Mouse (Mus musculus) kidney, embryonic 15.5 days (tissue): ENCODE data around the gene Hist1h3e. TPM values are rescaled to one million over a fixed set of nuclear protein-coding genes. Genes with fewer than 3 reads are reported as not detected.
"Not testable (repeated sequence)": the region's sequence is repeated elsewhere in the genome, so short reads cannot be mapped to it uniquely, and the experiment has no call there.

Experiments
- ATAC-seq: fragments of 200-750 bp; cut with Nextera tagmentation; replicated peaks from 2 replicates; pipeline ENCODE4 v1.8.0; 2017; ENCODE audit warnings: moderate TSS enrichment; ENCODE audit not compliant: low FRiP score
- H3K27ac ChIP-seq: fragments of 300-500 bp; sonication (generic); 2 replicates; pipeline ENCODE4 v1.5.1; 2015; ENCODE audit warnings: mild to moderate bottlenecking, inconsistent platforms
- H3K27me3 ChIP-seq: fragments of 300-500 bp; sonication (generic); 2 replicates; pipeline ENCODE4 v1.6.1; 2015; ENCODE audit warnings: inconsistent platforms
- H3K36me3 ChIP-seq: fragments of 300-500 bp; sonication (generic); 2 replicates; pipeline ENCODE4 v1.6.1; 2015; ENCODE audit warnings: inconsistent platforms
- H3K4me1 ChIP-seq: fragments of 300-500 bp; sonication (generic); 2 replicates; pipeline ENCODE4 v1.6.1; 2015; ENCODE audit warnings: inconsistent platforms
- H3K4me2 ChIP-seq: fragments of 300-500 bp; sonication (generic); 2 replicates; pipeline ENCODE4 v1.6.1; 2015; ENCODE audit warnings: moderate library complexity, mild to moderate bottlenecking, inconsistent platforms
- H3K4me3 ChIP-seq: fragments of 300-500 bp; sonication (generic); replicated peaks from 2 replicates; pipeline ENCODE4 v1.5.1; 2015; ENCODE audit warnings: mild to moderate bottlenecking, inconsistent platforms
- H3K9ac ChIP-seq: fragments of 300-500 bp; sonication (generic); 2 replicates; pipeline ENCODE4 v1.6.1; 2015; ENCODE audit warnings: mild to moderate bottlenecking, inconsistent platforms
- H3K9me3 ChIP-seq: fragments of 300-500 bp; sonication (generic); replicated peaks from 2 replicates; pipeline ENCODE4 v1.6.1; 2016; ENCODE audit warnings: inconsistent platforms
- WGBS: fragments of 180-500 bp; shearing (Covaris S2); methylation state at CpG from one replicate; pipeline ENCODE4 v1.1.7; 2015; ENCODE audit warnings: mixed read lengths; 5-methylcytosine and 5-hydroxymethylcytosine counted together
- polyA plus RNA-seq: library from polyadenylated mRNA; unstranded; fragments of >200 nt; fragmentation: Nextera tagmentation; extraction: Ambion mirVana; gene quantifications from 2 replicates; pipeline ENCODE4 v1.2.1, GENCODE M21; 2015

The Hist1h3e gene
- polyA plus RNA-seq, 1 experiment from 2014 or later, result 6.5 TPM

GRCm38 (mm10) chr13:23572218-23573033 lies 10.3 kb upstream of the Hist1h3e start:
- H3K4me2 ChIP-seq, result peak overlapping the region; percentile 68
- 21% methylated on average over 2 of the region's 2 CpGs for WGBS

GRCm38 (mm10) chr13:23571504-23572217 lies 9.5 kb upstream of the Hist1h3e start:
- peak overlapping the region; percentile 98 for H3K27ac ChIP-seq

More at GRCm38 (mm10) chr13:23572218-23573033, 10.3 kb upstream of the Hist1h3e start:
- peak overlapping the region; percentile 98 for H3K27ac ChIP-seq
- no peaks in the 10 kb centered on the region for H3K27me3 ChIP-seq
- no peaks in the 10 kb centered on the region for H3K9me3 ChIP-seq
- H3K36me3 ChIP-seq, result no peaks in the 10 kb centered on the region
- peak overlapping the region; percentile 63 for H3K9ac ChIP-seq
- H3K4me3 ChIP-seq, result peak overlapping the region; percentile 53
- H3K4me1 ChIP-seq, result peaks cover 26% of the 10 kb centered on the region
- no peak for ATAC-seq

GRCm38 (mm10) chr13:23571022-23571503 lies 8.9 kb upstream of the Hist1h3e start, which contains the start of the genes Hist1h2ae and Hist1h2bg:
Hist1h2ae (minus strand) TSS chr13:23571220.
Hist1h2bg (plus strand) TSS chr13:23571396.
- Histone ChIP-seq H3K9ac (peak within 1 kb of the TSS; percentile 63), H3K4me1 (peaks cover 14% of the 10 kb centered on the region; the same call in 1 of the 2 replicates), H3K9me3 (no peaks in the 10 kb centered on the region), H3K27me3 (no peaks in the 10 kb centered on the region), H3K36me3 (no peaks in the 10 kb centered on the region), H3K4me3 (peak within 1 kb of the TSS; percentile 53), H3K27ac (peak within 1 kb of the TSS; percentile 98), H3K4me2 (peak within 1 kb of the TSS; percentile 68)
- peak; percentile 91 for ATAC-seq
- WGBS, result 0% methylated on average over 18 of the region's 18 CpGs

More at GRCm38 (mm10) chr13:23571504-23572217, 9.5 kb upstream of the Hist1h3e start:
- under 1% methylated on average over 15 of the region's 34 CpGs for WGBS
- not testable (repeated sequence) for H3K27me3 ChIP-seq, ATAC-seq, H3K36me3 ChIP-seq, H3K9me3 ChIP-seq
- Histone ChIP-seq H3K4me3 (peak overlapping the region; percentile 53), H3K4me2 (peak overlapping the region; percentile 68), H3K4me1 (peaks cover 18% of the 10 kb centered on the region; the same call in 1 of the 2 replicates), H3K9ac (peak overlapping the region; percentile 63)

GRCm38 (mm10) chr13:23570261-23571021 lies 8.3 kb upstream of the Hist1h3e start:
- peak overlapping the region; percentile 98 for H3K27ac ChIP-seq
- not testable (repeated sequence) for H3K27me3 ChIP-seq, H3K9me3 ChIP-seq, ATAC-seq, H3K36me3 ChIP-seq
- H3K4me1 ChIP-seq, result peaks cover 14% of the 10 kb centered on the region; the same call in 1 of the 2 replicates
- peak overlapping the region; percentile 68 for H3K4me2 ChIP-seq
- peak overlapping the region; percentile 53 for H3K4me3 ChIP-seq
- WGBS, result under 1% methylated on average over 26 of the region's 41 CpGs
- H3K9ac ChIP-seq, result peak overlapping the region; percentile 43

GRCm38 (mm10) chr13:23564482-23564881 lies 2.3 kb upstream of the Hist1h3e start:
- H3K27me3 ChIP-seq, result no peaks in the 10 kb centered on the region
- no peak for ATAC-seq
- H3K9me3 ChIP-seq, result no peaks in the 10 kb centered on the region
- no peak overlapping the region for H3K4me3 ChIP-seq
- H3K36me3 ChIP-seq, result no peaks in the 10 kb centered on the region
- no peak overlapping the region for H3K4me2 ChIP-seq
- peak overlapping the region; percentile 99 for H3K27ac ChIP-seq
- 88% methylated on average over 2 of the region's 2 CpGs for WGBS
- 0 out of 2 replicates have a peak, but pooled peaks cover 4% of the 10 kb centered on the region for H3K4me1 ChIP-seq
- H3K9ac ChIP-seq, result no peak overlapping the region

GRCm38 (mm10) chr13:23562699-23563462 lies 712 bp upstream of the Hist1h3e start:
- Histone ChIP-seq H3K36me3 (no peaks in the 10 kb centered on the region), H3K4me2 (peak overlapping the region; percentile 69), H3K9ac (peak overlapping the region; percentile 48), H3K27me3 (no peaks in the 10 kb centered on the region), H3K9me3 (no peaks in the 10 kb centered on the region), H3K4me1 (0 out of 2 replicates have a peak, but pooled peaks cover 3% of the 10 kb centered on the region), H3K4me3 (peak overlapping the region; percentile 48), H3K27ac (peak overlapping the region; percentile 99)
- peak; percentile 62 for ATAC-seq
- WGBS, result 3% methylated on average over 18 of the region's 18 CpGs

GRCm38 (mm10) chr13:23561531-23561882 lies 662 bp downstream of the Hist1h3e start:
- Histone ChIP-seq H3K4me2 (peak overlapping the region; percentile 69), H3K4me3 (peak overlapping the region; percentile 48), H3K9ac (peak overlapping the region; percentile 55; the same call in 1 of the 2 replicates), H3K27ac (peak overlapping the region; percentile 99)
- H3K27me3 ChIP-seq, H3K4me1 ChIP-seq, H3K9me3 ChIP-seq, H3K36me3 ChIP-seq, ATAC-seq: not testable (repeated sequence)
- 0% methylated on average over 2 of the region's 5 CpGs for WGBS

- H3K9me3 ChIP-seq, H3K36me3 ChIP-seq, H3K9ac ChIP-seq, H3K27me3 ChIP-seq, H3K4me1 ChIP-seq, ATAC-seq: not testable (repeated sequence)
- 14% methylated on average over 2 of the region's 2 CpGs for WGBS
- peak overlapping the region; percentile 27 for H3K4me2 ChIP-seq
- H3K4me3 ChIP-seq, result peak overlapping the region; percentile 11; the same call in 1 of the 2 replicates
- H3K27ac ChIP-seq, result peak overlapping the region; percentile 71; the same call in 1 of the 2 replicates
Measured at GRCm38 (mm10) chr13:23560699-23561098, 1.5 kb downstream of the Hist1h3e start.

- H3K4me2 ChIP-seq, result peak overlapping the region; percentile 87
- no peaks in the 10 kb centered on the region for H3K36me3 ChIP-seq
- WGBS, result 61% methylated on average over 3 of the region's 3 CpGs
- H3K9me3 ChIP-seq, result no peaks in the 10 kb centered on the region
- H3K4me1 ChIP-seq, result peaks cover 20% of the 10 kb centered on the region
- H3K9ac ChIP-seq, result no peak overlapping the region
- H3K27ac ChIP-seq, result peak overlapping the region; percentile 99
- no peak overlapping the region for H3K4me3 ChIP-seq
- no peak for ATAC-seq
- H3K27me3 ChIP-seq, result no peaks in the 10 kb centered on the region
Measured at GRCm38 (mm10) chr13:23556906-23557305, 5.3 kb downstream of the Hist1h3e start.

- peaks cover 22% of the 10 kb centered on the region for H3K4me1 ChIP-seq
- H3K9me3 ChIP-seq, result no peaks in the 10 kb centered on the region
- H3K27me3 ChIP-seq, result no peaks in the 10 kb centered on the region
- WGBS, result under 1% methylated on average over 18 of the region's 18 CpGs
- peak overlapping the region; percentile 99 for H3K27ac ChIP-seq
- no peaks in the 10 kb centered on the region for H3K36me3 ChIP-seq
- peak overlapping the region; percentile 63 for H3K4me3 ChIP-seq
- peak overlapping the region; percentile 87 for H3K4me2 ChIP-seq
- ATAC-seq, result peak; percentile 82
- peak overlapping the region; percentile 87 for H3K9ac ChIP-seq
Measured at GRCm38 (mm10) chr13:23555839-23556416, 6.2 kb downstream of the Hist1h3e start.
